Mouse (Mus musculus): ENCODE data around the gene Crtc3. TPM values are rescaled to one million over a fixed set of nuclear protein-coding genes. Genes with fewer than 3 reads are reported as not detected.
A peak's percentile ranks its signal among the peaks of the same experiment; 100 is the strongest.

Gene Crtc3
- polyA plus RNA-seq, 1 experiment, result 6.4 TPM

- Histone ChIP-seq H3K79me2 (ENCODE audit: control insufficient read depth, insufficient read depth) (no peaks in the 10 kb centered on the region), H3K4me3 (ENCODE audit: insufficient read depth, poor library complexity, severe bottlenecking) (no peak overlapping the region), H3ac (ENCODE audit: control insufficient read depth, insufficient read length, low read depth) (no peak overlapping the region), H3K36me3 (ENCODE audit: control insufficient read depth, insufficient read depth) (peaks cover 5% of the 10 kb centered on the region), H3K79me3 (ENCODE audit: low read depth) (no peaks in the 10 kb centered on the region), H3K27me3 (ENCODE audit: control insufficient read depth, insufficient read depth, insufficient read length) (no peaks in the 10 kb centered on the region)
- TF ChIP-seq MYOG (IDR thresholded peaks at IDR 0.05; ENCODE audit: control insufficient read depth, extremely low read depth, insufficient read length) (no peak), MYOD1 (IDR thresholded peaks at IDR 0.05; ENCODE audit: control insufficient read depth, insufficient read length, low read depth) (no peak), MAX (IDR thresholded peaks at IDR 0.05) (no peak), FOSL1 (IDR thresholded peaks at IDR 0.05; ENCODE audit: insufficient read depth, low read length, poor library complexity, severe bottlenecking) (no peak), USF1 (IDR thresholded peaks at IDR 0.05; ENCODE audit: low read depth) (no peak), CEBPB (IDR thresholded peaks at IDR 0.05; ENCODE audit: low read depth) (no peak), CTCF (IDR thresholded peaks at IDR 0.05; ENCODE audit: control insufficient read depth, insufficient read depth, insufficient read length) (no peak)
These were observed 101.0 kb downstream of the Crtc3 start for GRCm38 (mm10) chr7:80587684-80588083.

DNA sequence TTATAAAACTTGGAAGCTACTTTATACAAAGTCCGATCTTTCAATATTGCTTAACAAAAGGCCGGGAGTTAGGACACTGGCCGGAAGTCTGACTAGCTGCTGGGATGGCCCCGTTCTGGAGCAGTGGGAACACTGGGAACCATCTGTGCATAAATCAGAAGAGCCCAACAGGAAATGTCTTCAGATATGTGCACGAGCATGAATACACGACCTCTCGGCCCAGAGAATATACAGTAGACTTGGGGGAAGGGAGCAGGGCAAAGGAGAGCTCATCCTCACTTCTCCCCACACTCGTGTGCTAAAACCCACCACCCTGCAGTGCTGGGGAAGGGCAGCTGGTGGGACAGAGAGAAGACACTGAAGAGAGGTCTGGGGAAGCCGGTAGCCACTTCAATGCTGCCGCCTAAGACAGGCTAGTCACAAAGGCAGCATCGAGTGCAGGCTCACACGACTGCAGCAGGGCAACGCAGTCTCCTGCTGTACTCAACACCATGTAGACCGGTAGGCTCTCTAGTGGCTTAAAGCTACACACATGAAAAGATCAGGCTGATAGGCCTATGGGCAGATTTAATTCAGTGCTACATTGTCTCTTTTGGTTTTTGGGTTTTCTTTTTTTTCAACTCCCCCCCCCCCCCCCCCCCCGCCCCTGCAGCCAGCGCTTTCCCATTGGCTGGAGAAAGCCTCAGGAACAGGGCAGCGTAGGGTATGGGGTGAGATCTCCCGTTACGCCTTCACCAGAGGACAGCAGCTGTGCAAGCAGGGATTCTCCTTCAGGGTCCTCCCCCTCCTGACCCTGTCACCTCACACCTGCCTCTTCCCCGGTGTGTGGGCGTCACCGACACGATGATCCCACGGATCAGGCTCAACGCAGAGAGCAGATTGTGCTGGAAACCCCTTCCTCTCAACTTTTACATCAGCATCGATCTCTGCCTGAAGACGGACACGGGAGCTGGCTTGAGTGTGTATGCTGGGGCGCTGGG lies 101.7 kb downstream of the Crtc3 start:
- H3K79me2 ChIP-seq (ENCODE audit: control insufficient read depth, insufficient read depth), result no peaks in the 10 kb centered on the region
- H3K36me3 ChIP-seq (ENCODE audit: control insufficient read depth, insufficient read depth), result peaks cover 5% of the 10 kb centered on the region
- no peak for TF ChIP-seq USF1 (IDR thresholded peaks at IDR 0.05; ENCODE audit: low read depth)
- TF ChIP-seq MAX (IDR thresholded peaks at IDR 0.05), result no peak
- no peak for TF ChIP-seq MYOD1 (IDR thresholded peaks at IDR 0.05; ENCODE audit: control insufficient read depth, insufficient read length, low read depth)
- TF ChIP-seq FOSL1 (IDR thresholded peaks at IDR 0.05; ENCODE audit: insufficient read depth, low read length, poor library complexity, severe bottlenecking), result no peak
- TF ChIP-seq MYOG (IDR thresholded peaks at IDR 0.05; ENCODE audit: control insufficient read depth, extremely low read depth, insufficient read length), result no peak
- TF ChIP-seq CEBPB (IDR thresholded peaks at IDR 0.05; ENCODE audit: low read depth), result no peak
- no peak for TF ChIP-seq CTCF (IDR thresholded peaks at IDR 0.05; ENCODE audit: control insufficient read depth, insufficient read depth, insufficient read length)
- H3K27me3 ChIP-seq (ENCODE audit: control insufficient read depth, insufficient read depth, insufficient read length), result no peaks in the 10 kb centered on the region
- H3K79me3 ChIP-seq (ENCODE audit: low read depth), result no peaks in the 10 kb centered on the region
- no peak overlapping the region for H3ac ChIP-seq (ENCODE audit: control insufficient read depth, insufficient read length, low read depth)
- no peak overlapping the region for H3K4me3 ChIP-seq (ENCODE audit: insufficient read depth, poor library complexity, severe bottlenecking)

- Histone ChIP-seq H3K79me3 (ENCODE audit: low read depth) (no peaks in the 10 kb centered on the region), H3K27me3 (ENCODE audit: control insufficient read depth, insufficient read depth, insufficient read length) (no peaks in the 10 kb centered on the region), H3K36me3 (ENCODE audit: control insufficient read depth, insufficient read depth) (no peaks in the 10 kb centered on the region), H3K79me2 (ENCODE audit: control insufficient read depth, insufficient read depth) (no peaks in the 10 kb centered on the region), H3K4me3 (ENCODE audit: insufficient read depth, poor library complexity, severe bottlenecking) (no peak overlapping the region), H3ac (ENCODE audit: control insufficient read depth, insufficient read length, low read depth) (no peak overlapping the region)
- TF ChIP-seq CEBPB (IDR thresholded peaks at IDR 0.05; ENCODE audit: low read depth) (no peak), FOSL1 (IDR thresholded peaks at IDR 0.05; ENCODE audit: insufficient read depth, low read length, poor library complexity, severe bottlenecking) (no peak), MAX (IDR thresholded peaks at IDR 0.05) (no peak), MYOG (IDR thresholded peaks at IDR 0.05; ENCODE audit: control insufficient read depth, extremely low read depth, insufficient read length) (no peak), MYOD1 (IDR thresholded peaks at IDR 0.05; ENCODE audit: control insufficient read depth, insufficient read length, low read depth) (no peak), USF1 (IDR thresholded peaks at IDR 0.05; ENCODE audit: low read depth) (no peak), CTCF (IDR thresholded peaks at IDR 0.05; ENCODE audit: control insufficient read depth, insufficient read depth, insufficient read length) (no peak)
These were observed 102.5 kb downstream of the Crtc3 start for GRCm38 (mm10) chr7:80586161-80586560.

DNA sequence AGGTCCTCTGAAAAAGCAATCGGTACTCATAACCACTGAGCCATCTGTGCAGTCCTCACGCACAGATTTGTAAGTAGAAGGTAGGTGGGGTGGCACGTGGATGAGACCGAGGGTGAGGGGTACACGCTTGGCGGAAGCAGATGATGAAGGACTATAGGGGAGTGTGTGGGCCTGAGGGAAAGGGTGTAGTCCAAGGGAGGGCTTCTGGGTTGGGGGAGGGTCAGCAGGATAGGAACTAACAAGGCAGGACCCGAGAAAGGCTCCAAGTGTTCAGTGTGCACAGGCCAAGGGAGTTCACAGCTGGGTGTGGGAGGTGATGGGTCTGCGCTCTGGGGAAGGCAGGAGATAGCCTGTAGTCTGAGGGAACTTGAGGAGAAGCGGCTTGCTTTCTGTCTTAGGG lies 103.3 kb downstream of the Crtc3 start:
- H3ac ChIP-seq (ENCODE audit: control insufficient read depth, insufficient read length, low read depth), result no peak overlapping the region
- H3K4me3 ChIP-seq (ENCODE audit: insufficient read depth, poor library complexity, severe bottlenecking), result no peak overlapping the region
- no peaks in the 10 kb centered on the region for H3K79me2 ChIP-seq (ENCODE audit: control insufficient read depth, insufficient read depth)
- H3K27me3 ChIP-seq (ENCODE audit: control insufficient read depth, insufficient read depth, insufficient read length), result no peaks in the 10 kb centered on the region
- TF ChIP-seq CEBPB (IDR thresholded peaks at IDR 0.05; ENCODE audit: low read depth) (no peak), MYOG (IDR thresholded peaks at IDR 0.05; ENCODE audit: control insufficient read depth, extremely low read depth, insufficient read length) (no peak), CTCF (IDR thresholded peaks at IDR 0.05; ENCODE audit: control insufficient read depth, insufficient read depth, insufficient read length) (no peak), USF1 (IDR thresholded peaks at IDR 0.05; ENCODE audit: low read depth) (no peak), MYOD1 (IDR thresholded peaks at IDR 0.05; ENCODE audit: control insufficient read depth, insufficient read length, low read depth) (no peak), MAX (IDR thresholded peaks at IDR 0.05) (no peak), FOSL1 (IDR thresholded peaks at IDR 0.05; ENCODE audit: insufficient read depth, low read length, poor library complexity, severe bottlenecking) (no peak)
- H3K79me3 ChIP-seq (ENCODE audit: low read depth), result no peaks in the 10 kb centered on the region
- H3K36me3 ChIP-seq (ENCODE audit: control insufficient read depth, insufficient read depth), result no peaks in the 10 kb centered on the region

DNA sequence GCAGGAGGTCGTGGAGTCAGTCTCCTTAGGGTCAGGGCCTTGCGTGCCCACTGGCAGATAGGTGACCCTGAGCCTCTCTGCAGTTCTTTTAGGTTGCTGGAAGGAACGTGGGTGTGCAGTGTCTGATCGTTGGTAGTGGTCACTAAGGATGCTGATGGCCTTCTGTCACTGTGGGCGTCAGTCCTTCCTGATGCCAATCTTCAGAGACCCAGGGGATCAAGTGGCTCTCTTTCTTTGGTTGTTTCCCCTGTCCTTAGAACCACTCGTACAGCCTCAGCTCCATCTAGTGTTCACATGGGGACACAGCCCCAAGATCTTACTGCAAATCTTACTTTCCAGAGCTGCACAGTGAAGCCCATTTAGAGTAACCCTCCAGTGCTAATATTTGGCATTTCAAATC lies 104.7 kb downstream of the Crtc3 start:
- TF ChIP-seq CTCF (IDR thresholded peaks at IDR 0.05; ENCODE audit: control insufficient read depth, insufficient read depth, insufficient read length) (peak; percentile 4), MAX (IDR thresholded peaks at IDR 0.05) (no peak), FOSL1 (IDR thresholded peaks at IDR 0.05; ENCODE audit: insufficient read depth, low read length, poor library complexity, severe bottlenecking) (no peak), MYOG (IDR thresholded peaks at IDR 0.05; ENCODE audit: control insufficient read depth, extremely low read depth, insufficient read length) (no peak), USF1 (IDR thresholded peaks at IDR 0.05; ENCODE audit: low read depth) (no peak)
- Histone ChIP-seq H3K36me3 (ENCODE audit: control insufficient read depth, insufficient read depth) (no peaks in the 10 kb centered on the region), H3ac (ENCODE audit: control insufficient read depth, insufficient read length, low read depth) (no peak overlapping the region), H3K27me3 (ENCODE audit: control insufficient read depth, insufficient read depth, insufficient read length) (no peaks in the 10 kb centered on the region), H3K79me2 (ENCODE audit: control insufficient read depth, insufficient read depth) (no peaks in the 10 kb centered on the region), H3K79me3 (ENCODE audit: low read depth) (no peaks in the 10 kb centered on the region), H3K4me3 (ENCODE audit: insufficient read depth, poor library complexity, severe bottlenecking) (no peak overlapping the region)
